Mouse (Mus musculus) liver, adult 2 months (tissue): ENCODE measurements around the gene Brd3os. TPM values are rescaled to one million over a fixed set of nuclear protein-coding genes. Genes with fewer than 3 reads are reported as not detected.
A peak's percentile ranks its signal among the peaks of the same experiment; 100 is the strongest.

Source experiments
- DNase-seq: peaks from one replicate; pipeline ENCODE4 v3.0.0-alpha.2; 2011; ENCODE audit warnings: low read depth, low spot score; ENCODE audit errors: extremely low read depth
- H3K27ac ChIP-seq: fragments of 200-500 bp; replicated peaks from 2 replicates; pipeline ENCODE4 v1.5.1; 2012; ENCODE audit warnings: low read depth, mild to moderate bottlenecking, control low read depth, inconsistent platforms, low read length; ENCODE audit not compliant: insufficient read depth
- H3K27me3 ChIP-seq: fragments of 200-500 bp; 2 replicates; pipeline ENCODE4 v1.6.1; 2012; ENCODE audit warnings: mild to moderate bottlenecking, moderate library complexity, low read length, inconsistent platforms; ENCODE audit not compliant: control insufficient read depth, insufficient read depth
- H3K36me3 ChIP-seq: fragments of 200-500 bp; 2 replicates; pipeline ENCODE4 v1.6.1; 2012; ENCODE audit warnings: low read length, inconsistent platforms; ENCODE audit not compliant: control insufficient read depth, insufficient read depth
- H3K4me1 ChIP-seq: fragments of 200-500 bp; 2 replicates; pipeline ENCODE4 v1.6.1; 2011; ENCODE audit warnings: low read length; ENCODE audit not compliant: control insufficient read depth, insufficient read depth
- H3K4me3 ChIP-seq: fragments of 200-500 bp; 2 replicates; pipeline ENCODE4 v1.5.1; 2011; ENCODE audit warnings: low read depth, mild to moderate bottlenecking, control low read depth, low read length, moderate library complexity; ENCODE audit not compliant: insufficient read depth
- H3K79me2 ChIP-seq: fragments of 200-500 bp; 2 replicates; pipeline ENCODE4 v1.6.1; 2012; ENCODE audit warnings: inconsistent platforms, mild to moderate bottlenecking, low read length, moderate library complexity; ENCODE audit not compliant: control insufficient read depth, insufficient read depth
- H3K9ac ChIP-seq: fragments of 200-500 bp; 2 replicates; pipeline ENCODE4 v1.6.1; 2012; ENCODE audit warnings: low read depth, mild to moderate bottlenecking, control low read depth, inconsistent platforms, low read length
- CTCF ChIP-seq: fragments of 200-500 bp; IDR thresholded peaks from 2 replicates; pipeline ENCODE4 v1.5.1; 2011; ENCODE audit warnings: low read depth, low read length, control low read depth
- POLR2A ChIP-seq: fragments of 200-500 bp; IDR thresholded peaks from 2 replicates; pipeline ENCODE4 v1.6.1; 2011; ENCODE audit warnings: low read length, control low read depth; ENCODE audit not compliant: insufficient read depth; ENCODE audit errors: extremely low read depth
- WGBS: fragments of 180-500 bp; shearing (Covaris S2); methylation state at CpG from one replicate; pipeline ENCODE4 v1.1.7; 2018; 5-methylcytosine and 5-hydroxymethylcytosine counted together
- polyA plus RNA-seq: library from polyadenylated mRNA; depleted of rRNA; stranded (reverse); fragments of >200 nt; gene quantifications from 2 replicates; pipeline ENCODE4 v1.2.3, GENCODE M21; 2012
- total RNA-seq: library from RNA; depleted of rRNA; stranded (reverse); fragments of >200 nt; gene quantifications from 2 replicates; pipeline ENCODE4 v1.2.3, GENCODE M21; 2014

Gene Brd3os
- total and polyA plus RNA-seq, 2 experiments = 0.09 to 0.82 TPM

- Histone ChIP-seq H3K4me1 (peaks cover 57% of the 10 kb centered on the region), H3K27ac (peak overlapping the region; percentile 75)
- 5% methylated on average over 3 of the region's 3 CpGs for WGBS
These were observed 25.7 kb upstream of the Brd3os start for GRCm38 (mm10) chr2:27416425-27416824.

GRCm38 (mm10) chr2:27417648-27418153 is 24.4 kb upstream of the Brd3os start:
- H3K9ac ChIP-seq = no peak overlapping the region

More at GRCm38 (mm10) chr2:27416425-27416824, 25.7 kb upstream of the Brd3os start:
- Histone ChIP-seq H3K79me2 (peaks cover 58% of the 10 kb centered on the region), H3K36me3 (no peaks in the 10 kb centered on the region), H3K27me3 (no peaks in the 10 kb centered on the region), H3K4me3 (no peak overlapping the region), H3K9ac (no peak overlapping the region)
- peak; percentile 92 for DNase-seq
- TF ChIP-seq POLR2A = no peak
- no peak for TF ChIP-seq CTCF

GRCm38 (mm10) chr2:27418577-27419070 is 23.5 kb upstream of the Brd3os start:
- Histone ChIP-seq H3K36me3 (no peaks in the 10 kb centered on the region), H3K4me1 (peaks cover 55% of the 10 kb centered on the region), H3K9ac (no peak overlapping the region), H3K4me3 (no peak overlapping the region), H3K79me2 (peaks cover 73% of the 10 kb centered on the region), H3K27me3 (no peaks in the 10 kb centered on the region), H3K27ac (peak overlapping the region; percentile 30)
- peak; percentile 55 for DNase-seq
- no peak for TF ChIP-seq CTCF
- TF ChIP-seq POLR2A = no peak
- 12% methylated on average over 6 of the region's 6 CpGs for WGBS

More at GRCm38 (mm10) chr2:27417648-27418153, 24.4 kb upstream of the Brd3os start:
- Histone ChIP-seq H3K27ac (peak overlapping the region; percentile 30), H3K4me1 (peaks cover 56% of the 10 kb centered on the region), H3K4me3 (no peak overlapping the region), H3K79me2 (peaks cover 64% of the 10 kb centered on the region), H3K36me3 (no peaks in the 10 kb centered on the region), H3K27me3 (no peaks in the 10 kb centered on the region)
- no peak for DNase-seq
- no peak for TF ChIP-seq POLR2A
- TF ChIP-seq CTCF = no peak
- WGBS = 45% methylated on average over 5 of the region's 5 CpGs

GRCm38 (mm10) chr2:27421293-27422068 is 20.6 kb upstream of the Brd3os start:
- no peaks in the 10 kb centered on the region for H3K36me3 ChIP-seq
- no peak overlapping the region; the same call in 1 of the 2 replicates for H3K27ac ChIP-seq
- WGBS = 40% methylated on average over 20 of the region's 20 CpGs
- H3K4me1 ChIP-seq = peaks cover 50% of the 10 kb centered on the region
- H3K27me3 ChIP-seq = no peaks in the 10 kb centered on the region
- peaks cover 72% of the 10 kb centered on the region for H3K79me2 ChIP-seq
- TF ChIP-seq POLR2A (no peak), CTCF (no peak)
- 0 out of 2 replicates have a peak overlapping the region, but pooled peaks have one; percentile 12 for H3K9ac ChIP-seq
- H3K4me3 ChIP-seq = no peak overlapping the region
- peak; percentile 70 for DNase-seq

GRCm38 (mm10) chr2:27423596-27423995 is 18.5 kb upstream of the Brd3os start:
- peaks cover 37% of the 10 kb centered on the region for H3K4me1 ChIP-seq
- H3K9ac ChIP-seq = no peak overlapping the region
- no peaks in the 10 kb centered on the region for H3K36me3 ChIP-seq
- H3K4me3 ChIP-seq = no peak overlapping the region
- no peak for TF ChIP-seq POLR2A
- TF ChIP-seq CTCF = no peak
- no peak overlapping the region for H3K27ac ChIP-seq
- peaks cover 63% of the 10 kb centered on the region for H3K79me2 ChIP-seq
- H3K27me3 ChIP-seq = no peaks in the 10 kb centered on the region
- DNase-seq = no peak
- WGBS = 73% methylated on average over 7 of the region's 7 CpGs

GRCm38 (mm10) chr2:27425161-27425611 is 16.9 kb upstream of the Brd3os start:
- 3% methylated on average over 20 of the region's 20 CpGs for WGBS
- Histone ChIP-seq H3K9ac (peak overlapping the region; percentile 84), H3K4me1 (peaks cover 26% of the 10 kb centered on the region), H3K36me3 (no peaks in the 10 kb centered on the region), H3K27me3 (no peaks in the 10 kb centered on the region), H3K27ac (peak overlapping the region; percentile 76; the same call in 1 of the 2 replicates), H3K4me3 (peak overlapping the region; percentile 96), H3K79me2 (peaks cover 52% of the 10 kb centered on the region)
- no peak for DNase-seq
- no peak for TF ChIP-seq POLR2A
- no peak for TF ChIP-seq CTCF
